Mouse (Mus musculus) intestine, embryonic 14.5 days (tissue): ENCODE results near the gene Rnf152. TPM values are rescaled to one million over a fixed set of nuclear protein-coding genes. Genes with fewer than 3 reads are reported as not detected.
A peak's percentile ranks its signal among the peaks of the same experiment; 100 is the strongest.

ENCODE experiments used
- ATAC-seq: fragments of 200-750 bp; cut with Nextera tagmentation; replicated peaks from 2 replicates; pipeline ENCODE4 v1.8.0; 2017; ENCODE audit warnings: low read depth, moderate number of reproducible peaks, moderate TSS enrichment, moderate library complexity; ENCODE audit not compliant: low FRiP score, low TSS enrichment
- DNase-seq: peaks from one replicate; pipeline ENCODE4 v3.0.0-alpha.2; 2018; ENCODE audit warnings: low spot score
- H3K27ac ChIP-seq: fragments of 300-500 bp; sonication (generic); 2 replicates; pipeline ENCODE4 v1.5.1; 2014; ENCODE audit warnings: low read depth, mild to moderate bottlenecking, control low read depth
- H3K27me3 ChIP-seq: fragments of 300-500 bp; sonication (generic); replicated peaks from 2 replicates; pipeline ENCODE4 v1.6.1; 2014; ENCODE audit warnings: low read length, control low read depth; ENCODE audit not compliant: control insufficient read depth, insufficient read depth
- H3K36me3 ChIP-seq: fragments of 300-500 bp; sonication (generic); 2 replicates; pipeline ENCODE4 v1.6.1; 2014; ENCODE audit warnings: low read length, control low read depth; ENCODE audit not compliant: control insufficient read depth, insufficient read depth
- H3K4me1 ChIP-seq: fragments of 300-500 bp; sonication (generic); replicated peaks from 2 replicates; pipeline ENCODE4 v1.6.1; 2014; ENCODE audit warnings: low read length, control low read depth, mixed read lengths; ENCODE audit not compliant: control insufficient read depth, insufficient read depth
- H3K4me2 ChIP-seq: fragments of 300-500 bp; sonication (generic); 2 replicates; pipeline ENCODE4 v1.6.1; 2014; ENCODE audit warnings: low read length
- H3K4me3 ChIP-seq: fragments of 300-500 bp; sonication (generic); 2 replicates; pipeline ENCODE4 v1.5.1; 2014; ENCODE audit warnings: low read depth, low read length, control low read depth, mixed read lengths
- H3K9ac ChIP-seq: fragments of 300-500 bp; sonication (generic); 2 replicates; pipeline ENCODE4 v1.6.1; 2014; ENCODE audit warnings: mild to moderate bottlenecking, low read length
- H3K9me3 ChIP-seq: fragments of 300-500 bp; sonication (generic); 2 replicates; pipeline ENCODE4 v1.6.1; 2016; ENCODE audit warnings: low read length, control low read depth; ENCODE audit not compliant: control insufficient read depth
- WGBS: fragments of 180-500 bp; shearing (Covaris S2); extraction: QIAGEN DNeasy Blood & Tissue Kit; methylation state at CpG from one replicate; pipeline ENCODE4 v1.1.7; 2014; 5-methylcytosine and 5-hydroxymethylcytosine counted together
- polyA plus RNA-seq: library from polyadenylated mRNA; unstranded; fragments of >200 nt; fragmentation: Nextera tagmentation; extraction: Ambion mirVana; gene quantifications from 2 replicates; pipeline ENCODE4 v1.2.1, GENCODE M21; 2014

The Rnf152 gene
- polyA plus RNA-seq, 1 experiment from 2014 or later, result 2.1 TPM

DNA sequence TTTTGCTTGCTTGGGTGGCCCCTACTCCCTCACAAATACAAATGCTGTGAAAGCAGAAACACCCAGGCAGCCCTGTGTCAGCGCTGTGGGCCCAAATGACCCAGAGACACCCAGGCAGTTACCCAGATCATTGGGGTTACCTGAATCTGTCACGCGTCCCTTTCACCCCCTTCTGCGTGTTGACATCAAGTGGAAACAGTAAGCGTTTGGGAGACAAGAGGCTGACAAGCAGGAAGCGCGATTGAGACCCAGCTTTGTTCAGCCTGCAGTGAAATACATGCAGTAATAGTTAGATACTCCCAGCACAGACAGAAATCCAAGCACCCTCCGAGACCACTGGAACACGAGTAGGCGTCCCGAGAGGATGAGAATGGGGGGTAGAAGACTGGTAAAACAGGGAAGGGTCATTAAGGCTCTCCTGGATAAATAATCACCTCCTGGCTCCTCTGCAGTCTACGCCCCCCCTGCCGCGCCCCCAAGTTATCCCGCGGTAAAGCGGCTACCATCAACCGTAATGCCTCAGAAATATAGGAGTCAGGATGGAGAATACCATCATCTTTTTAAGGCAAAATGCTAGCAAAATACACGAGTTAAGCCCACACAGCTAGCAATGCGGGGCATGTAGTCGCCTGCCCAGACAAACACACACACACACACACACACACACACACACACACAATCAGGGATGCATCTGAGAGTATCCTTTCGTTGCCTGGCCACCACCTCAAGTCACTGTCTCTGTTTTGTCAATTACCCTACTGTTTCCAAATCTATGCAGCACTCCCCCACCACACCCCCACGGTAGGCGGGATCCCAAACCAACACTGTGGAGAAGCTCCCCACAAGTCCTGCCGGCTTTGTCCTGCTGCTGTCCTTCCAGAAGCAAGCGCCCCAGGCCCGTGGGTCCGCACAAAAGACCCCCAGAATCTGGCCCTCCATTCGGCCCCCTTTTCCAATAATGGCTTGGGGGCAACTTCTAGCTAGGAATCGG lies 1.3 kb downstream of the Rnf152 start:
- Histone ChIP-seq H3K9ac (peak overlapping the region; percentile 65), H3K4me1 (no peaks in the 10 kb centered on the region), H3K4me3 (peak overlapping the region; percentile 63), H3K27ac (no peak overlapping the region), H3K36me3 (no peaks in the 10 kb centered on the region), H3K4me2 (peak overlapping the region; percentile 69), H3K27me3 (0 out of 2 replicates have a peak, but pooled peaks cover 10% of the 10 kb centered on the region), H3K9me3 (no peaks in the 10 kb centered on the region)
- peak; percentile 69 for DNase-seq
- 6% methylated on average over 30 of the region's 30 CpGs for WGBS
- ATAC-seq, result no peak; the same call in 1 of the 2 replicates

DNA sequence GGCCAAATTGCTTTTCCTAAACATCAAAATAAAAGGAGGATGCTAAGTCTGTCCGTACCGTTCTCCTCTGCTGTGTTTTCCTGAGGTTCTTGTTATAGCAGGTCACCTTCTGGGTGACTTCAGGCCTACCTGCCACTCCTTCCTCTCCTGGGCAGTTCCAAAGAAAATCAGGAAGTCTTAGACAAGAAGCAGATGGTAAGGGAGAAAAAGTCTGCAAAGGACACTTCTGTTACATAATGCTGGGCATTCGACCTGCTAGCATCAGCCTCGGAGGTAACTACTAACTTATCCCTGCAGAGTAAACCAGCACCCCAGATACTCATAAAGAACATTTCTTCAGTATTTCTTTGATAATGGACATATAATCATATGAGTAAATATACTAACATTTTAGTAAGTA lies 4.7 kb downstream of the Rnf152 start:
- Histone ChIP-seq H3K36me3 (no peaks in the 10 kb centered on the region), H3K4me2 (no peak overlapping the region), H3K27ac (no peak overlapping the region), H3K4me1 (no peaks in the 10 kb centered on the region), H3K9me3 (no peaks in the 10 kb centered on the region), H3K27me3 (0 out of 2 replicates have a peak, but pooled peaks cover 5% of the 10 kb centered on the region), H3K4me3 (no peak overlapping the region), H3K9ac (no peak overlapping the region)
- ATAC-seq, result no peak
- DNase-seq, result no peak
- WGBS, result 84% methylated on average over 4 of the region's 4 CpGs

DNA sequence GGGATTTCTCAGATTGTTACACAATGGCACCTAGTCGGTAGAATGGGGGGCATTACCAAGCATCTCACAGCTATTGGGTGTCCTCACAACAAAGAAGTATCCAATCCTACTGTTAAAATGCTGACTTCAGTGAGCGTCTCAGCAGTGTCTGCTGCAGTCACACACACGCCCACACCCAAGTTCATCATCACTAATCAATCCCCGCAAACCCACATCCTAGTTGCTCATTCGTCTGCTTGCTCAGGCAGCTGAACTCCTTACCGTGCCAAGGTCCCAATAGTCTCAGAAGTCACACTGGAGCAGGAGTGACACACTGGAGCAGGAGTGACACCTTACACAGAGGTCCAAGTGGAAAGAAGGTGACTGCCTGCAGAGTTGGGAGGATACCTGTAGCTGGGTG lies 14.2 kb downstream of the Rnf152 start:
- Histone ChIP-seq H3K4me2 (no peak overlapping the region), H3K36me3 (no peaks in the 10 kb centered on the region), H3K27me3 (no peaks in the 10 kb centered on the region), H3K4me3 (no peak overlapping the region), H3K27ac (no peak overlapping the region), H3K9ac (no peak overlapping the region), H3K9me3 (no peaks in the 10 kb centered on the region), H3K4me1 (no peaks in the 10 kb centered on the region)
- ATAC-seq (no peak), DNase-seq (no peak)
- WGBS, result 84% methylated on average over 6 of the region's 6 CpGs

DNA sequence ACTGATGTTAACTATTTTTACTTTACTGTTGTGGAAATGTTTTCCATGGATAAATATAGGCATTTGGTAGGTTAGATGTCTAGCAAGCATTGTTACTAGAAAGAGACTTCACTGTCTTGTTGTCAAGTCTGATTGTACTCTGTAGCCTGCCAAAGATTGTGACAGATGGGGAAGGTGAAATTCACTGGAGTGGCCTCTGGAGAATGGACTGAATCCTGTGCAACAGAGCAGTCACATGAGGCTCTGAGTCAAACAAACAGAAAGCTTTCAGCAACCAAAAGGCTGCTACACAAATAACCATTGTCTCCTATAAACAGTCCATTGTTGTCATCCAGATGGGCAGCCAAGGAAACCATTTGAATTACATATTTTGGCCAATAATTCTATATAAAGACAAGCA lies 15.6 kb downstream of the Rnf152 start:
- Histone ChIP-seq H3K27ac (no peak overlapping the region), H3K9ac (no peak overlapping the region), H3K36me3 (no peaks in the 10 kb centered on the region), H3K4me2 (no peak overlapping the region), H3K4me1 (no peaks in the 10 kb centered on the region), H3K9me3 (no peaks in the 10 kb centered on the region), H3K4me3 (no peak overlapping the region), H3K27me3 (no peaks in the 10 kb centered on the region)
- ATAC-seq (no peak), DNase-seq (no peak)

DNA sequence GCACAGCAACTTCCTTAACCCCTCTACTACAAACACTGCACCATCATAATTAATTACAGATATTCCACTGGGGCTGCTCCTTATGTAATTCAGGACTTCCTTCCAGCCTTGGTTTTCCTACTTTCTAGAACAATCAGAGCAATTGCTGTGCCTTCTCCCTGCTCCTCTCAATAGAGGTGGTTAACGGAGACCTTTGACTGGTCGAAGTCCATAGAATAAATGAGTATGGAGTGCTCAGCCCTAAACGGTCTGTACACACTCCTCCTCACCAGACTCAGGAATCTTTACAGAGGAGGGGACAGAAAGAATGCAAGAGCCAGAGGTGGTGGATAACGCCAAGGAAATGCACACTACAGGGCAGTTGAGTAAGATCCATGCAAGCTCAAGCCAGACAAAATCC lies 19.1 kb downstream of the Rnf152 start:
- Histone ChIP-seq H3K9me3 (no peaks in the 10 kb centered on the region), H3K36me3 (no peaks in the 10 kb centered on the region), H3K9ac (no peak overlapping the region), H3K4me3 (no peak overlapping the region), H3K27ac (no peak overlapping the region), H3K4me2 (no peak overlapping the region), H3K27me3 (no peaks in the 10 kb centered on the region), H3K4me1 (no peaks in the 10 kb centered on the region)
- WGBS, result 56% methylated on average over 4 of the region's 4 CpGs
- DNase-seq, result no peak
- ATAC-seq, result peak; percentile 67

DNA sequence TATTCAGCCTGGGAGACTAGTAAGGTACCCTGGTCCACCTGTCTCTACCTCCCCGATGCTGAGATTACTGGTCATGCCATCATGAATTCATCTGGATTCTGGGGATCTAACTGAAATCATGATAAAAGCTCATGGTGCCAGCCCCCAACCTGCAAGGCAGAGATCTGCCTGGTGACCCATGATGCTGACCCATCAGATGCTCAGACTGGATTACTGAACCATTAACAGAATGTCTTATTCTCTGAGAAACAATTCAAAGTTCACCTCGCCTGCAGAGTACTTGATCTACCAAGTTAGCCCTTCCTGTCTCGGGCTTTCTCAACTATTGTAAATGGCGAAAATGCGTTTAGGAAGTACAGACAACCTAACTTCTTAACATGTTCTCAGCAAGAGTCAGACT lies 20.4 kb downstream of the Rnf152 start:
- Histone ChIP-seq H3K4me2 (no peak overlapping the region), H3K9me3 (no peaks in the 10 kb centered on the region), H3K27ac (no peak overlapping the region), H3K36me3 (no peaks in the 10 kb centered on the region), H3K27me3 (no peaks in the 10 kb centered on the region), H3K4me1 (no peaks in the 10 kb centered on the region), H3K4me3 (no peak overlapping the region), H3K9ac (no peak overlapping the region)
- no peak for ATAC-seq
- WGBS, result 94% methylated on average over 5 of the region's 5 CpGs
- DNase-seq, result no peak

DNA sequence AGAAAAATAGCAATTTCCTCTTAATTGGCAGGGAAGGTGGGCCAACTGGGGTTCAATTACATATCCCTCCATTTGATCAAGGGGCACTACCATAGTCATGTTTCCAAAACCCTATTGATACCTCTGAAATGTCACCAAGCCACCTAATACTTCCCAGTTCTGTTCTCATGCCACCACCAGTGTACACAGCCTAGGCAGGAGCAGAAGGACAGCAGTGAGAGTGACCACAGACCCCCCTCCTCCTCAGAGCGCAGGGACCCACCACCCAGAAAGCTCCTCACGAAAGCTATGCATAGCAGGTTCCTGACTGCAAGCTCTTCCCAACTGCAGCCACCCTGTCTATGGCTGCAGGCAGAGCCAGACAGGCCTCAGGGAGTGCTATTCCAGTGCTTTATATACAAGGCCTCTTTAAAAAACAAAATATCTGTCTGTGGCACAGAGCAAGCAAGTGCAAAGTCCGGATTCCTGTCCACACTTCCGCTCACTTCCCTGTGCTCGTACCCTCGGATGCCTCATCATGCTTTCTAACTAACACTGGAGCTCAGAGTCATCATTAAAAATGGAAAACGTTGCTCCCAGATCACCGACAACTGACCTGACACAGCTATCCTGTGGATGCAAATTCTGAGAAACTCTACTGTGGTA lies 24.3 kb downstream of the Rnf152 start:
- Histone ChIP-seq H3K27me3 (no peaks in the 10 kb centered on the region), H3K27ac (no peak overlapping the region), H3K9me3 (no peaks in the 10 kb centered on the region), H3K4me1 (no peaks in the 10 kb centered on the region), H3K4me2 (no peak overlapping the region), H3K4me3 (no peak overlapping the region), H3K36me3 (no peaks in the 10 kb centered on the region), H3K9ac (no peak overlapping the region)
- no peak for ATAC-seq
- no peak for DNase-seq
- WGBS, result 81% methylated on average over 8 of the region's 8 CpGs

DNA sequence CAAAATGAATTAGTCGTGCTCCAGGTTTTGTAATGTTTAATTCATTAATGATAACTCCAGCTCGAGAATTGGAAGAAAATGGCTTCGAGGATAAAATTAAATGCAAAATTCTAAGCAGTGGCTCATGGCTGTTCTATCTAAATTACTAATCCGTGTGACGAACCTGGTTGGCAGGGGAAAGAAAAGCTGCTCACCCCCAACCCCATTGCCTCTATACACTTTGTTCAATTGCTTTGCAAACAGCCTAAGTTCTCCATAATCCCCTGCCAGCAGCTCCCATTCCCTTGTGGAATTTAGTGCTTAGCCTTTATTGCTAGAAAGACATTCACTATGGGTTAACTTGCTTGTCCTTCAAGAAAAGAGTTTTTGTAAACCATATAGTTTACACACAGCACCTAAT lies 24.9 kb downstream of the Rnf152 start:
- Histone ChIP-seq H3K4me2 (no peak overlapping the region), H3K27ac (no peak overlapping the region), H3K9me3 (no peaks in the 10 kb centered on the region), H3K36me3 (no peaks in the 10 kb centered on the region), H3K4me1 (no peaks in the 10 kb centered on the region), H3K27me3 (no peaks in the 10 kb centered on the region), H3K4me3 (no peak overlapping the region), H3K9ac (no peak overlapping the region)
- 80% methylated on average over 5 of the region's 5 CpGs for WGBS
- no peak for DNase-seq
- no peak for ATAC-seq
